Mouse (Mus musculus) E14TG2a.4 (cell line): ENCODE results near the gene Entpd6.
A peak's percentile ranks its signal among the peaks of the same experiment; 100 is the strongest.

ENCODE experiments used
- CTCF ChIP-seq: conservative IDR thresholded peaks from 2 replicates; pipeline ENCODE4 v1.5.1; 2014; ENCODE audit warnings: low read length
- POU5F1 ChIP-seq: IDR thresholded peaks from 2 replicates; pipeline ENCODE4 v1.6.1; 2014; ENCODE audit warnings: low read length, borderline replicate concordance

- peak; percentile 26 for TF ChIP-seq CTCF
- no peak for TF ChIP-seq POU5F1
These were observed 12.6 kb downstream of the Entpd6 start for GRCm38 (mm10) chr2:150761476-150761875.
